Mouse (Mus musculus): ENCODE data around the gene Hoxd12.

DNA sequence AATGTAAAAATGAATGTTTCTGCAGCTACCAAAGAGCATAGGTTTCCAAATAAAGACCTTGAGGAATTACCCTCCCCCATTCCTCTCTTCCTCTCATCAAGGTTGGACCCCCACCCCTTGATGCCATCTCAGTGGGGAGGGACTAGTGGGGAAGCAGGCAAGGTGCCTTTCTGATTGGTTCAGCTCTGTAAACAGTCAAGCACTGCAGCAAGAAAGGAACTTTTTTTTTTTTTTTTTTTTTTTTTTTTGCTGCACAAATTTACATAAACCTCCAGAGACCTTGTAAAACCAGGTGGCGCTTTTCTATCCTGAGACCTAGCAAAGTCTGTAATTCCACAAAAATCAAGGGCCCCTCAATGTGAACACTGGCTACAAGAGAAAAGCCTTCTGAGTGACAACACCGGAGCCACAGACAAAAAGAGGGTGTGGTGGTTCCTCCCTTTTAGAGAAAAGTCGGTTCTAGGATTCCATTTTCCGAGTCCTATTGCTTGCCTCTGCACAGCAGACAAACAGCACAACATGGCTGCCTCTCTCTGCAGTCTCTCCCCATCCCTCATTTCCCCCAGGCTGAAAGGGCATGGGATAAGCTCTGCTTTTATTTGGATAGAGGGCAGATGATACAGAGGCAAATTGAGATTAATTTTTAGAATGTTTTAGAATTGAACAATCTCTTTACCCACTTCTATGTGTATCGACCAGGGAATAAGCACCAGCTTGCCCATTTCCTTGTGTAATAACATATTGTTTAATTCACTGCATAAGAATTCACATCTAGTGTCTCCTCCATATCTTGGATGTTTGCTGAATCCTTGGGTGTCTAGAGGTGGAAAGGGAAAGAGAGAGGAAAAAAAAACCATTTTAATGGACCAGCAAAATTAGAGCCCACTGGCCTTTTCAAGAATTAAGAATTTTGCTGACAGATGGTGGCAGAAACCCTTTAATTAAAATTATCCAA is 34.9 kb downstream of the Hoxd12 start:
- TF ChIP-seq TCF12 (IDR thresholded peaks at IDR 0.05; ENCODE audit: low read depth, low read length) (no peak), CTCF (IDR thresholded peaks at IDR 0.05 in 2 of 3, conservative IDR thresholded peaks at IDR 0.05 in 1 of 3; ENCODE audit: control insufficient read depth in 1 of 3, insufficient read depth in 1 of 3, low read depth in 2 of 3, low read length in 3 of 3, poor library complexity in 1 of 3, severe bottlenecking in 1 of 3) (no peak), EP300 (IDR thresholded peaks at IDR 0.05; ENCODE audit: low read depth in 1 of 2, low read length in 2 of 2) (no peak), MAZ (IDR thresholded peaks at IDR 0.05; ENCODE audit: low read depth, low read length) (no peak), POLR2A (IDR thresholded peaks at IDR 0.05; ENCODE audit: control insufficient read depth in 1 of 2, insufficient read depth in 1 of 2, low read depth in 1 of 2, low read length in 2 of 2, poor library complexity in 1 of 2) (no peak), USF1 (IDR thresholded peaks at IDR 0.05; ENCODE audit: low read depth, low read length) (no peak), KAT2A (conservative IDR thresholded peaks at IDR 0.05; ENCODE audit: low read depth, low read length) (no peak), MAFK (IDR thresholded peaks at IDR 0.05; ENCODE audit: borderline replicate concordance, low read depth, low read length) (no peak), MYC (IDR thresholded peaks at IDR 0.05; ENCODE audit: low read depth, low read length) (no peak)
